8 mouse cellular contexts compared by ENCODE assay signal in genomic region chr17:34672246-34672792, GRCm38 (mm10). TPM values are rescaled to one million over a fixed set of nuclear protein-coding genes. Genes with fewer than 3 reads are reported as not detected.
DNase-seq lines count a peak whose midpoint lies in the region; ATAC-seq lines count a peak whose summit lies in the region.

No protein-coding gene starts in this region.

- H3K4me1 ChIP-seq in heart, embryonic 14.5 days (ENCODE audit: control insufficient read depth in 2 of 2, insufficient read depth in 2 of 2, low read length in 2 of 2): peaks cover 18 to 32% of the 10 kb centered on the region in 2 experiments
- peaks cover 19% of the 10 kb centered on the region for H3K4me1 ChIP-seq in hindbrain, embryonic 10.5 days (replicated peaks)
- H3K4me1 ChIP-seq in midbrain, embryonic 14.5 days (ENCODE audit: control insufficient read depth, insufficient read depth, low read length): peaks cover 11% of the 10 kb centered on the region; the same call in 1 of the 2 replicates

- WGBS in heart, embryonic 14.5 days: 27% methylated on average over 49 of the region's 49 CpGs
- WGBS in hindbrain, embryonic 10.5 days: 34% methylated on average over 49 of the region's 49 CpGs
- WGBS in midbrain, embryonic 14.5 days: 32% methylated on average over 49 of the region's 49 CpGs

- intact Hi-C loops in heart, postnatal 14 days (cut with DNase I): no loop called here
- intact Hi-C loops in gastrocnemius, postnatal 36 days (cut with DNase I): no loop called here

- H3K4me2 ChIP-seq in heart, embryonic 14.5 days (ENCODE audit: low read length): peak overlapping the region; percentile 63
- H3K4me2 ChIP-seq in midbrain, embryonic 14.5 days (ENCODE audit: low read length): peak overlapping the region; percentile 62

- ATAC-seq in heart, embryonic 14.5 days (ENCODE audit: insufficient number of reproducible peaks, insufficient read depth, low FRiP score, low read depth): no peak
- ATAC-seq in midbrain, embryonic 14.5 days (ENCODE audit: low FRiP score, low TSS enrichment): no peak

- H3K36me3 ChIP-seq in heart, embryonic 14.5 days (ENCODE audit: control insufficient read depth, insufficient read depth, low read length): no peaks in the 10 kb centered on the region
- H3K36me3 ChIP-seq in hindbrain, embryonic 10.5 days: no peaks in the 10 kb centered on the region
- H3K36me3 ChIP-seq in midbrain, embryonic 14.5 days (ENCODE audit: control insufficient read depth, insufficient read depth, low read length): no peaks in the 10 kb centered on the region

- no peaks in the 10 kb centered on the region for H3K9me3 ChIP-seq in heart, embryonic 14.5 days (ENCODE audit: control insufficient read depth, low read length)
- no peaks in the 10 kb centered on the region for H3K9me3 ChIP-seq in hindbrain, embryonic 10.5 days
- no peaks in the 10 kb centered on the region for H3K9me3 ChIP-seq in midbrain, embryonic 14.5 days (ENCODE audit: control insufficient read depth, low read length)

- H3K4me3 ChIP-seq in heart, embryonic 14.5 days (ENCODE audit: control insufficient read depth in 1 of 2, insufficient read depth in 1 of 2, low read depth in 1 of 2, low read length in 2 of 2): peak overlapping the region; percentile 26 to 34; a peak in 3 of 4 replicates
- H3K4me3 ChIP-seq in hindbrain, embryonic 10.5 days: peak overlapping the region; percentile 51
- H3K4me3 ChIP-seq in midbrain, embryonic 14.5 days (replicated peaks; ENCODE audit: low read depth, low read length): peak overlapping the region; percentile 33

- H3K27ac ChIP-seq in heart, embryonic 14.5 days (replicated peaks in 1 of 2; ENCODE audit: control insufficient read depth in 1 of 2, insufficient read depth in 1 of 2, low read depth in 2 of 2, low read length in 2 of 2): no peak overlapping the region
- H3K27ac ChIP-seq in hindbrain, embryonic 10.5 days: peak overlapping the region; percentile 56; the same call in 1 of the 2 replicates
- H3K27ac ChIP-seq in midbrain, embryonic 14.5 days (replicated peaks; ENCODE audit: low read depth, low read length): no peak overlapping the region

- H3K27me3 ChIP-seq in heart, embryonic 14.5 days (ENCODE audit: control insufficient read depth, insufficient read depth, low read length): peaks cover 47% of the 10 kb centered on the region
- peaks cover 86% of the 10 kb centered on the region for H3K27me3 ChIP-seq in hindbrain, embryonic 10.5 days (ENCODE audit: insufficient read depth, poor library complexity, severe bottlenecking)
- H3K27me3 ChIP-seq in midbrain, embryonic 14.5 days (ENCODE audit: control insufficient read depth, insufficient read depth, low read length): peaks cover 43% of the 10 kb centered on the region

- no peak for DNase-seq in heart, postnatal 14 days
- DNase-seq in ZHBTc4 (ENCODE audit: low read depth, low spot score): peak; percentile 43
- DNase-seq in hindbrain, embryonic 10.5 days (ENCODE audit: low spot score): peak; percentile 23
- DNase-seq in midbrain, embryonic 14.5 days: peak; percentile 29
- DNase-seq in right cerebral cortex, postnatal 14 days: no peak
- DNase-seq in gastrocnemius, postnatal 36 days: no peak
- DNase-seq in adrenal gland, adult 18-20 months (ENCODE audit: low spot score in 2 of 2): no peak

- H3K9ac ChIP-seq in heart, embryonic 14.5 days (ENCODE audit: low read length): peak overlapping the region; percentile 41; the same call in 1 of the 2 replicates
- peak overlapping the region; percentile 16; the same call in 1 of the 2 replicates for H3K9ac ChIP-seq in midbrain, embryonic 14.5 days (replicated peaks; ENCODE audit: low read length)

RNA-seq across cellular contexts. Expression of gene Tnxb, which starts 2.0 kb away (rescaled TPM):
- polyA plus RNA-seq in heart, embryonic 14.5 days (2014; fragmentation: Nextera tagmentation; extraction: Ambion mirVana): 2.7 and 3.0 TPM in 2 replicates
- total RNA-seq in heart, postnatal 14 days (2021): 10 to 100 TPM; 48.6 to 56.7 TPM
- polyA plus RNA-seq in hindbrain, embryonic 10.5 days (2016; fragmentation: Nextera tagmentation; extraction: Ambion mirVana): 0.01 and 0.02 TPM in 2 replicates
- polyA plus RNA-seq in midbrain, embryonic 14.5 days (2014; fragmentation: Nextera tagmentation; extraction: Ambion mirVana): 0.13 and 0.24 TPM in 2 replicates
- total RNA-seq in gastrocnemius, postnatal 36 days (2021): 10 to 100 TPM; 33.8 to 37.0 TPM
- total RNA-seq in adrenal gland, adult 18-20 months (2021): 10 to 100 TPM; 19.8 to 25.2 TPM

RNA-seq across cellular contexts. Expression of gene Atf6b, which starts 25.4 kb away (rescaled TPM):
- polyA plus RNA-seq in heart, embryonic 14.5 days (2014; fragmentation: Nextera tagmentation; extraction: Ambion mirVana): 28.7 and 34.3 TPM in 2 replicates
- 10 to 100 TPM; 18.0 to 19.0 TPM for total RNA-seq in heart, postnatal 14 days (2021)
- polyA plus RNA-seq in hindbrain, embryonic 10.5 days (2016; fragmentation: Nextera tagmentation; extraction: Ambion mirVana): 111 and 118 TPM in 2 replicates
- polyA plus RNA-seq in midbrain, embryonic 14.5 days (2014; fragmentation: Nextera tagmentation; extraction: Ambion mirVana): 97.1 TPM in 2 replicates
- 1 to 10 TPM; 5.7 to 6.6 TPM for total RNA-seq in gastrocnemius, postnatal 36 days (2021)
- 10 to 100 TPM; 46.5 to 48.6 TPM for total RNA-seq in adrenal gland, adult 18-20 months (2021)

RNA-seq across cellular contexts. Expression of gene Fkbpl, which starts 27.8 kb away (rescaled TPM):
- polyA plus RNA-seq in heart, embryonic 14.5 days (2014; fragmentation: Nextera tagmentation; extraction: Ambion mirVana): 7.3 and 8.9 TPM in 2 replicates
- 1 to 10 TPM; 8.2 to 8.3 TPM for total RNA-seq in heart, postnatal 14 days (2021)
- 19.4 and 19.6 TPM in 2 replicates for polyA plus RNA-seq in hindbrain, embryonic 10.5 days (2016; fragmentation: Nextera tagmentation; extraction: Ambion mirVana)
- 11.2 and 14.5 TPM in 2 replicates for polyA plus RNA-seq in midbrain, embryonic 14.5 days (2014; fragmentation: Nextera tagmentation; extraction: Ambion mirVana)
- total RNA-seq in gastrocnemius, postnatal 36 days (2021): 1 to 10 TPM; 6.0 to 8.2 TPM
- 10 to 100 TPM; 12.8 to 17.5 TPM for total RNA-seq in adrenal gland, adult 18-20 months (2021)

RNA-seq across cellular contexts. Expression of gene Prrt1, which starts 43.0 kb away (rescaled TPM):
- 0.27 and 0.39 TPM in 2 replicates for polyA plus RNA-seq in heart, embryonic 14.5 days (2014; fragmentation: Nextera tagmentation; extraction: Ambion mirVana)
- 1 to 10 TPM; 1.9 to 3.1 TPM for total RNA-seq in heart, postnatal 14 days (2021)
- 0.58 and 1.4 TPM in 2 replicates for polyA plus RNA-seq in hindbrain, embryonic 10.5 days (2016; fragmentation: Nextera tagmentation; extraction: Ambion mirVana)
- 12.4 and 13.6 TPM in 2 replicates for polyA plus RNA-seq in midbrain, embryonic 14.5 days (2014; fragmentation: Nextera tagmentation; extraction: Ambion mirVana)
- 1 to 10 TPM in 1 of 2 experiments, under 1 TPM in 1; 0.35 to 1.5 TPM for total RNA-seq in gastrocnemius, postnatal 36 days (2021)
- total RNA-seq in adrenal gland, adult 18-20 months (2021): 10 to 100 TPM; 10.4 to 17.9 TPM

RNA-seq across cellular contexts. Expression of gene Ppt2, which starts 44.0 kb away (rescaled TPM):
- 30.4 and 33.3 TPM in 2 replicates for polyA plus RNA-seq in heart, embryonic 14.5 days (2014; fragmentation: Nextera tagmentation; extraction: Ambion mirVana)
- total RNA-seq in heart, postnatal 14 days (2021): 10 to 100 TPM; 42.6 to 43.2 TPM
- polyA plus RNA-seq in hindbrain, embryonic 10.5 days (2016; fragmentation: Nextera tagmentation; extraction: Ambion mirVana): 22.7 and 28.7 TPM in 2 replicates
- polyA plus RNA-seq in midbrain, embryonic 14.5 days (2014; fragmentation: Nextera tagmentation; extraction: Ambion mirVana): 23.4 and 25.5 TPM in 2 replicates
- 10 to 100 TPM; 36.2 to 40.0 TPM for total RNA-seq in gastrocnemius, postnatal 36 days (2021)
- 10 to 100 TPM; 56.9 to 71.5 TPM for total RNA-seq in adrenal gland, adult 18-20 months (2021)

Comparison
In these comparisons a context has a peak if more than half of its experiments do, and no peak if none do; other contexts are left out.
1. DNase-seq: peak in ZHBTc4 (single experiment), hindbrain, embryonic 10.5 days (single experiment) and midbrain, embryonic 14.5 days (single experiment); none in heart, postnatal 14 days (0 of 2), right cerebral cortex, postnatal 14 days (single experiment), gastrocnemius, postnatal 36 days (0 of 2) and adrenal gland, adult 18-20 months (0 of 2).
2. Peak in every context shown above with its lines, with median percentiles within 50 percentile points of each other: H3K4me3 ChIP-seq.